Mouse (Mus musculus): Measurements from ENCODE around the gene Angptl6. TPM values are rescaled to one million over a fixed set of nuclear protein-coding genes. Genes with fewer than 3 reads are reported as not detected.

Gene Angptl6
- polyA plus RNA-seq, 1 experiment from 2014 or later = 5.7 TPM

DNA sequence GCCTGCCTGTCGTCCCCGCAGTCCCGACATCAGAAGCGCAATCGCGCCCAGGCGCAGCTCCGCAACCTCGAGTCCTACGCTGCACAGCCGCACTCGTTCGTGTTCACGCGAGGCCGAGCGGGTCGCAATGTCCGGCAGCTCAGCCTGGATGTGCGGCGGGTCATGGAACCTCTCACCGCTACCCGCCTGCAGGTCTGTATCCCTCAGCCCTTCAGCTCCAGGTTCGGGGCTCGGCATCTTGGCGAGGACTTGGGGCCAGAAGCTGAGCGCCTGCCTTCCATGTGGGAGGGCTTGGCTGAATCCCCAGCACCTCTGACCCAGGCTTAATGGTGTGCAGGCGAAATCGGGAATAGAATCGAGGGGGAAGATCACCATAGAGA, 8.8 kb upstream of the Angptl6 start:
- Histone ChIP-seq H3K4me2 (ENCODE audit: low read depth) (peak overlapping the region; percentile 68), H3K36me3 (ENCODE audit: control insufficient read depth, insufficient read depth, low read length) (peaks cover 29% of the 10 kb centered on the region), H3K4me3 (ENCODE audit: low read depth, low read length) (peak overlapping the region; percentile 80), H3K9ac (ENCODE audit: low read length) (peak overlapping the region; percentile 76), H3K4me1 (ENCODE audit: control insufficient read depth, insufficient read depth, low read length) (peaks cover 4% of the 10 kb centered on the region; the same call in 1 of the 2 replicates), H3K27me3 (ENCODE audit: control insufficient read depth, insufficient read depth, low read length) (no peaks in the 10 kb centered on the region), H3K9me3 (ENCODE audit: control insufficient read depth, low read length) (no peaks in the 10 kb centered on the region), H3K27ac (ENCODE audit: low read depth, low read length) (0 out of 2 replicates have a peak overlapping the region, but pooled peaks have one; percentile 21)
- no peak for DNase-seq (ENCODE audit: low spot score)
- 0% methylated on average over 30 of the region's 30 CpGs for WGBS
- ATAC-seq (ENCODE audit: insufficient read depth, low FRiP score, low TSS enrichment) = no peak; the same call in 1 of the 2 replicates

DNA sequence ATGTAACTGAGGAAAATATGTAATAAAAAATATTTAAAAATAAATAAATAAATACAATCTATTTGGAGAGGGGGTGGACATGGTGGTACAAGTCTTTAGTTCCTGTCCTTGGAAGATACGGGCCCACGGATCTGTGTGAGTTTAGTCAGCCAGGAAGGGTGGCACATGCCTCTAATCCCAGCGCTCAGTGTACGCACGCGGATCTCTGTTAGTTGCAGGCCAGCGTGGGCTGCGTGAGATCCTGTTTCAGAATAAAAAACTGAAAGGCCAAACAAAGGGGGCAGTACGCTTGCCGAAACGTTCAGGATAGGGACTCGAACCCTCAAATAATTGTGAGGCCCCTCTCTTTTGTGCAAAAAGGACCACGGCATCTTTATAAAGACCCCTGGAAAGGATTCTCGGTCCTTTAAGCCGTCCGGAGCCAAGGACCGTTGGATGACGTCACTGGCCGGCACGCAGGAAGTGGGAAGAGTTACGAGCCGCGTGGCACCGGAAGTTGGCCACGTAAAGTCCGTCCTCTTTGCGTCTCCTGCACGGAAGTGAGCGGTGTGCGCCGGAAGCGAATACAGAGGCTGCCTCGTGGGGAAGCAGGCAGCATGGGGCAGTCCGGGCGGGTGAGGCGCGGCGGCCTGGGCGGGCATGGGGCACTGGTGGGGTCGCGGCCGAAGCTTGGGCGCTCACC, 8.3 kb upstream of the Angptl6 start, which contains the start of gene Ppan:
Gene Ppan, plus strand, starts transcription at position 472 of the 682 bp plus-strand sequence.
- peak within 1 kb of the TSS; percentile 80 for H3K4me3 ChIP-seq (ENCODE audit: low read depth, low read length)
- peak within 1 kb of the TSS; percentile 68 for H3K4me2 ChIP-seq (ENCODE audit: low read depth)
- ATAC-seq (ENCODE audit: insufficient read depth, low FRiP score, low TSS enrichment) = peak; percentile 94
- peaks cover 24% of the 10 kb centered on the region for H3K36me3 ChIP-seq (ENCODE audit: control insufficient read depth, insufficient read depth, low read length)
- H3K9ac ChIP-seq (ENCODE audit: low read length) = peak within 1 kb of the TSS; percentile 76
- peak; percentile 93 for DNase-seq (ENCODE audit: low spot score)
- no peaks in the 10 kb centered on the region for H3K9me3 ChIP-seq (ENCODE audit: control insufficient read depth, low read length)
- H3K27ac ChIP-seq (ENCODE audit: low read depth, low read length) = peak within 1 kb of the TSS; percentile 60
- WGBS = under 1% methylated on average over 37 of the region's 43 CpGs
- peaks cover 4% of the 10 kb centered on the region; the same call in 1 of the 2 replicates for H3K4me1 ChIP-seq (ENCODE audit: control insufficient read depth, insufficient read depth, low read length)
- no peaks in the 10 kb centered on the region for H3K27me3 ChIP-seq (ENCODE audit: control insufficient read depth, insufficient read depth, low read length)

DNA sequence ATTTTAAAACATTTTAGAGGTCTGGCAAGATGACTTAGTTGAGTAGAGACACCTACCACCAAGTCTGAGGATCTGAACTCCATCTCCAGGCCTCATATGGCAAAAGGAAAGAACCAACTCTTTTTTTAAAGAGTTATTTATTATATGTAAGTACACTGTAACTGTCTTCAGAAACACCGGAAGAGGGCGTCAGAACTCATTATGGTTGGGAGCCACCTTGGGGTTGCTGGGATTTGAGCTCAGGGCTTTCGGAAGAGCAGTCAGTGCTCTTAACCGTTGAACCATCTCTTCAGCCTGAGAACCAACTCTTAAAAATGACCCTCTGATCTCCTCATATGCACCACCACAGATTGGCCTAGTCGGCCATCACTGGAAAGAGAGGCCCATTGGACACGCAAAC, 7.7 kb upstream of the Angptl6 start:
- WGBS = 85% methylated on average over 6 of the region's 6 CpGs
- H3K4me2 ChIP-seq (ENCODE audit: low read depth) = peak overlapping the region; percentile 39; the same call in 1 of the 2 replicates
- H3K4me3 ChIP-seq (ENCODE audit: low read depth, low read length) = no peak overlapping the region
- peaks cover 22% of the 10 kb centered on the region for H3K36me3 ChIP-seq (ENCODE audit: control insufficient read depth, insufficient read depth, low read length)
- no peak overlapping the region for H3K9ac ChIP-seq (ENCODE audit: low read length)
- peaks cover 4% of the 10 kb centered on the region; the same call in 1 of the 2 replicates for H3K4me1 ChIP-seq (ENCODE audit: control insufficient read depth, insufficient read depth, low read length)
- no peak overlapping the region for H3K27ac ChIP-seq (ENCODE audit: low read depth, low read length)
- DNase-seq (ENCODE audit: low spot score) = no peak
- H3K9me3 ChIP-seq (ENCODE audit: control insufficient read depth, low read length) = no peaks in the 10 kb centered on the region
- H3K27me3 ChIP-seq (ENCODE audit: control insufficient read depth, insufficient read depth, low read length) = no peaks in the 10 kb centered on the region
- ATAC-seq (ENCODE audit: insufficient read depth, low FRiP score, low TSS enrichment) = no peak

- ATAC-seq (ENCODE audit: insufficient read depth, low FRiP score, low TSS enrichment) = no peak
- Histone ChIP-seq H3K36me3 (ENCODE audit: control insufficient read depth, insufficient read depth, low read length) (peaks cover 17% of the 10 kb centered on the region), H3K27me3 (ENCODE audit: control insufficient read depth, insufficient read depth, low read length) (no peaks in the 10 kb centered on the region), H3K9me3 (ENCODE audit: control insufficient read depth, low read length) (no peaks in the 10 kb centered on the region), H3K9ac (ENCODE audit: low read length) (no peak overlapping the region), H3K4me1 (ENCODE audit: control insufficient read depth, insufficient read depth, low read length) (peaks cover 4% of the 10 kb centered on the region; the same call in 1 of the 2 replicates), H3K4me2 (ENCODE audit: low read depth) (no peak overlapping the region), H3K4me3 (ENCODE audit: low read depth, low read length) (no peak overlapping the region), H3K27ac (ENCODE audit: low read depth, low read length) (no peak overlapping the region)
- 98% methylated on average over 2 of the region's 2 CpGs for WGBS
- no peak for DNase-seq (ENCODE audit: low spot score)
Measured at GRCm38 (mm10) chr9:20886563-20886962, 7.0 kb upstream of the Angptl6 start.

GRCm38 (mm10) chr9:20878710-20879065, 839 bp downstream of the Angptl6 start:
- H3K4me2 ChIP-seq (ENCODE audit: low read depth) = peak overlapping the region; percentile 55
- H3K4me1 ChIP-seq (ENCODE audit: control insufficient read depth, insufficient read depth, low read length) = no peaks in the 10 kb centered on the region
- H3K9ac ChIP-seq (ENCODE audit: low read length) = peak overlapping the region; percentile 53
- 23% methylated on average over 10 of the region's 10 CpGs for WGBS
- peak overlapping the region; percentile 13 for H3K4me3 ChIP-seq (ENCODE audit: low read depth, low read length)
- H3K27me3 ChIP-seq (ENCODE audit: control insufficient read depth, insufficient read depth, low read length) = 0 out of 2 replicates have a peak, but pooled peaks cover 2% of the 10 kb centered on the region
- no peaks in the 10 kb centered on the region for H3K9me3 ChIP-seq (ENCODE audit: control insufficient read depth, low read length)
- DNase-seq (ENCODE audit: low spot score) (no peak), ATAC-seq (ENCODE audit: insufficient read depth, low FRiP score, low TSS enrichment) (0 out of 2 replicates have a peak, but pooled peaks have one; percentile 11)
- no peaks in the 10 kb centered on the region for H3K36me3 ChIP-seq (ENCODE audit: control insufficient read depth, insufficient read depth, low read length)
- peak overlapping the region; percentile 14 for H3K27ac ChIP-seq (ENCODE audit: low read depth, low read length)

DNA sequence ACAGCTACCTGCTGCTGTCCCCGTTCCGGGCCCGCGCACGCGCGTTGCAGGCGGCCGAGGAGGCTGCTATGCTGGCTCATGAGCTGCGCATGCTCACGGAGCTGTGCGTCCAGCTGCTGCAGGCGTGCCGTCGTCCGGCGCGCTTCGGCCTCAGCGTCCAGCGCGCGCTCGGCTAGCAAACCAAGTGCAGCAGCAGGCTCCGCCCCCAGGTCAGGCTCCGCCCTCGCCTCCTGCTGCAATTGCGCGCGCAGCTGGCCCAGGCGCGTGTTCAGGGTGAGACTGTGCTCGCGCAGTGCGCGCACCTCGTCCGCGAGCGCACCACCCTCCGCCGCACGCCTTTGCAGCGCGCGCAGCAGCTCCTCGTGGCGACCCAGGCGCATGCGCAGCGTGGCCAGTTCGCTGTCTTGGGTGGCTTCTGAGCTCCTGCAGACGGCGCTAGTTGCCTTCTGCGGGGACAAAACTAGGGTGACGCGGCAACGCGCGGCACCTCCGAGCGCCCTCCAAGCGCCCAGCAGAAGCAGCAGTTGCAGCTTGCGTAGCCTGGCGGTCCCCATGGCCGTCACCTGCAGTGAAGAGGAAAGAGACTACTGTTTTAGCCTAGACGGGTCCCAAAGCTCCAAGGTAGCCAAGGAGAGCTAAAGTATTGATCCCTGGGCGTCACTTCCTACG, 1.4 kb downstream of the Angptl6 start:
- DNase-seq (ENCODE audit: low spot score) (peak; percentile 100), ATAC-seq (ENCODE audit: insufficient read depth, low FRiP score, low TSS enrichment) (peak; percentile 93)
- Histone ChIP-seq H3K4me2 (ENCODE audit: low read depth) (peak overlapping the region; percentile 55), H3K4me1 (ENCODE audit: control insufficient read depth, insufficient read depth, low read length) (no peaks in the 10 kb centered on the region), H3K27me3 (ENCODE audit: control insufficient read depth, insufficient read depth, low read length) (0 out of 2 replicates have a peak, but pooled peaks cover 2% of the 10 kb centered on the region), H3K9ac (ENCODE audit: low read length) (peak overlapping the region; percentile 53), H3K36me3 (ENCODE audit: control insufficient read depth, insufficient read depth, low read length) (no peaks in the 10 kb centered on the region), H3K9me3 (ENCODE audit: control insufficient read depth, low read length) (no peaks in the 10 kb centered on the region), H3K27ac (ENCODE audit: low read depth, low read length) (peak overlapping the region; percentile 14), H3K4me3 (ENCODE audit: low read depth, low read length) (peak overlapping the region; percentile 13)
- under 1% methylated on average over 69 of the region's 69 CpGs for WGBS

DNA sequence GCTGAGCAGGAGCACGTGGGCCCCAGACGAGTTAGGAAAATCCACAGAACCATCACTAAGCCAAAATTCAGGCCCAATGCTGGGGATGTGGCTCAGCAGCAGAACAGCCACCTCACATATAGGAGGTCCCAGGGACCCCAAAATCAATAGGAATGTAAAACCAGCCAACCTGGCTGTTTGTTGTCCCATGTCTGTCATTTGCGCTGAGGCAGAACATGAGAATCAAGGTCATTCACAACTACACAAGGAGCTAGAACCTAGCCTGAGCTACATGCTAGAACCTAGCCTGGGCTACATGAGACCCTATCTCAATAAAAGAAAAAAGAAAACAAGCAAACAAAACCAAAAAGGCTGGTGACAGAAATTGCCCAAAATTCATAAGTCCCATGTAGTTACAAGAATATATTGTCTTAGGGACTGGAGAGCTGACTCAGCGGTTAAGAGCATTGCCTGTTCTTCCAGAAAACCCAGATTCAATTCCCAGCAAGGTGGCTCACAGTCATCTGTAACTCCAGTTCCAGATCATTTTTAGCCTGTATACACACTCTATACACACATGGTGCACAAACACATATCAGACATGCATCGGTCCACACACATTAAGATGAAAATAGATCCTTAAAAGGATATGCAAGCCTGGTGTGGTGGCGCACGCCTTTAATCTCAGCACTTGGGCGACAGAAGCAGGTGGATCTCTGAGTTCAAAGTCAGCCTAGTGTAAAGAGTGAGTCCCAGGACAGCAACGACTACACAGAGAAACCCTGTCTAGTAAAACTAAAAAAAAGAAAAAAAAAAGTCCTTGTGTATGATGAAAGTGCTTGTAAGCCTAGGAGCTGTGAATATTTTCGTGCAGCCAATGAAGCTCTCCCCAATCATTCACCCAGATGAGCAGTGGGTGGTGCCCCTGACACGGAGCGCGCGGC, 2.1 kb downstream of the Angptl6 start:
- ATAC-seq (ENCODE audit: insufficient read depth, low FRiP score, low TSS enrichment) (no peak; the same call in 1 of the 2 replicates), DNase-seq (ENCODE audit: low spot score) (no peak)
- Histone ChIP-seq H3K9me3 (ENCODE audit: control insufficient read depth, low read length) (no peaks in the 10 kb centered on the region), H3K27me3 (ENCODE audit: control insufficient read depth, insufficient read depth, low read length) (0 out of 2 replicates have a peak, but pooled peaks cover 2% of the 10 kb centered on the region), H3K9ac (ENCODE audit: low read length) (peak overlapping the region; percentile 0; the same call in 1 of the 2 replicates), H3K36me3 (ENCODE audit: control insufficient read depth, insufficient read depth, low read length) (no peaks in the 10 kb centered on the region), H3K4me1 (ENCODE audit: control insufficient read depth, insufficient read depth, low read length) (no peaks in the 10 kb centered on the region), H3K4me2 (ENCODE audit: low read depth) (peak overlapping the region; percentile 28), H3K27ac (ENCODE audit: low read depth, low read length) (no peak overlapping the region), H3K4me3 (ENCODE audit: low read depth, low read length) (peak overlapping the region; percentile 13)
- 36% methylated on average over 14 of the region's 14 CpGs for WGBS
